Mouse (Mus musculus): ENCODE results near the gene Pcp4l1.

Gene Pcp4l1

DNA sequence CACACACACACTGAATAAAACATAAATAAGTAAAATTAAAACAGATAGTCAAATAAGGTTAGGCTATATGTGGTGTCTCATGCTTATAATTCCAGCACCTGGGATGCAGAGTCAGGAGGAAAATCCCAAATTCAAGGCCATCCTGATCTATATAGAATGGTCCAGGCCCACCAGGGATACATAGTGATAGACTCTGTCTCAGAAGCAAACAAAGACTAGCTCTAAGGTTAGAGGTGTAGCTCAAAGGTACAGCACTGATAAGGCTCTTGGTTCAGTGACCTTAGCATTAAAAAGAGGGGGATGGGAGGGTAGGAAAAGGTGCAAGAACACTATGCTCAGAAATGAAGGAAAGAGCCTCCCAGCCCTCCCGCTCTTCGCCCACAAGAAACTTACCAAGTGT is 60.5 kb downstream of the Pcp4l1 start:
- DNase-seq (ENCODE audit: low spot score in 2 of 2): no peak

DNA sequence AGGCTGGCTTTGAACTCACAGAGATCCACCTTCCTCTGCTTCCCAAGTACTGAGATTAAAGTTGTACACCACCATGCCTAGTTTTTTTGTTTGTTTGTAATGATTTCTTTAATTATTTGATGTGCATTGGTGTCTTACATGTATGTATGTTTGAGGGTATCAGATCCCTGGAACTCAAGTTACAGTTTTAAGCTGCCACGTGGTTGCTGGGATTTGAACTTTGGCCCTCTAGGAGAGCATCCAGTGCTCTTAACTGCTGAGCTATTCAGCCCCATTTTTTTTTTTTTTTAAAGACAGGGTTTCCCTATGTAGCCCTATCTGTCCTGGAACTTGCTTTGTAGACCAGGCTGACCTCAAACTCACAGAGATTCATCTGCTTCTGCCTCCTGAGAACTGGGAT is 65.1 kb downstream of the Pcp4l1 start:
- no peak for DNase-seq (ENCODE audit: low spot score in 2 of 2)

DNA sequence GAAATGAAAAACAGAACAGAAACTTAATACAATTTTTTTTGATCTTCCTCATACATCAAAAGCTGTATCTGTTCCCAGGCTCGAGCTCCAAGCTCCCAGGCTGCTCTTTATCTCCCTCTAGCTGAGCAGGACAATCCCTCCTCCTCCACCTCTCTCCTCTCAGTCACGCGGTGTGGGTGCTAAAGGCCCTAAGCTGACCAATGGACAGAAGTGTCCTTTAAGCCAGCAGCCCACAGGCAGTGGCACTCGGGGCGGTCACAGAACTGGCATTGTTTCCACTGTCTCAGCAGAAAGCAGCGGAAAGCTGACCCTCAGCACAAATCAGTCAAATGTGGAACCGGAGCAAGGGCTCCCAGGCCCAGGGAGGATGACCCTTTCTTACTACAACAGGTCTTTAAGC is 66.8 kb downstream of the Pcp4l1 start:
- DNase-seq (ENCODE audit: low spot score in 2 of 2): peak; percentile 70 to 74

DNA sequence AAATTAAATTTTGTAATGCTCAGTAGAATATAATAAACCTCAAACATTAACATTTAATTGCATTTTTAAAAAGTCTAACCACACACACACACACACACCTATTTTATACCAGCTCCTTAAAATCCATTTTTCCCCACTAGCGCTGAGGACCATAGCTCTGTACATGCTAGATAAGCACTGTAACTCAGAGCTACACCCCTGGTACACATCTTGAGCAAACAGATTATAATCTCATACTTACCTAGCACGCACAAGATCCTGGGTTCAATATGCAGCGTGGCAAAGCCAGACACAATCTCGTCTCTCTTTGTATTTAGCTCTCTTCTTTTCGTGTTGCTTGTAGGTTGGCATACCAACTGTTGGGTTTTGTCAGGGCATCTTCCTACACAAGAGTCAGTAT is 71.7 kb downstream of the Pcp4l1 start:
- no peak for DNase-seq (ENCODE audit: low spot score in 2 of 2)

Measured in right cerebral cortex, postnatal 10 days (tissue).